Mouse (Mus musculus): ENCODE results near the gene Unc13d.
A peak's percentile ranks its signal among the peaks of the same experiment; 100 is the strongest.

Unc13d gene

GRCm38 (mm10) chr11:116043286-116043685, 34.5 kb downstream of the Unc13d start:
- no peak for DNase-seq

GRCm38 (mm10) chr11:116042372-116043138, 35.2 kb downstream of the Unc13d start:
- no peak for DNase-seq

GRCm38 (mm10) chr11:116041833-116042232, 35.9 kb downstream of the Unc13d start:
- DNase-seq: no peak

GRCm38 (mm10) chr11:116040593-116040992, 37.2 kb downstream of the Unc13d start:
- peak; percentile 92 for DNase-seq

GRCm38 (mm10) chr11:116037826-116038225, 39.9 kb downstream of the Unc13d start:
- peak; percentile 86 for DNase-seq

GRCm38 (mm10) chr11:116036671-116037070, 41.1 kb downstream of the Unc13d start:
- no peak for DNase-seq

GRCm38 (mm10) chr11:116034584-116034983, 43.2 kb downstream of the Unc13d start:
- DNase-seq: peak; percentile 78

- peak; percentile 96 for DNase-seq
Observed at GRCm38 (mm10) chr11:116030898-116031845, 46.6 kb downstream of the Unc13d start.

- DNase-seq: peak; percentile 100
Observed at GRCm38 (mm10) chr11:116030088-116030897, 47.5 kb downstream of the Unc13d start, which contains the start of gene Unk. Gene Unk, plus strand, starts transcription at chr11:116030322.

GRCm38 (mm10) chr11:116029086-116029865, 48.5 kb downstream of the Unc13d start:
- DNase-seq: no peak

GRCm38 (mm10) chr11:116028177-116028865, 49.4 kb downstream of the Unc13d start:
- DNase-seq: peak; percentile 83

GRCm38 (mm10) chr11:116027756-116028155, 50.0 kb downstream of the Unc13d start, which contains the start of gene H3f3b:
Gene H3f3b, minus strand, starts transcription at chr11:116027962.
- DNase-seq: peak; percentile 91

- peak; percentile 87 for DNase-seq
Observed at GRCm38 (mm10) chr11:116025056-116025845, 52.5 kb downstream of the Unc13d start.

GRCm38 (mm10) chr11:116024356-116024808, 53.4 kb downstream of the Unc13d start:
- peak; percentile 100 for DNase-seq

- peak; percentile 99 for DNase-seq
Observed at GRCm38 (mm10) chr11:116023771-116024355, 53.9 kb downstream of the Unc13d start.

GRCm38 (mm10) chr11:116023074-116023770, 54.5 kb downstream of the Unc13d start:
- peak; percentile 94 for DNase-seq

GRCm38 (mm10) chr11:116022256-116022780, 55.4 kb downstream of the Unc13d start:
- DNase-seq: no peak

- DNase-seq: no peak
Observed at GRCm38 (mm10) chr11:116021328-116022220, 56.2 kb downstream of the Unc13d start.

Data from heart, adult 11 months (tissue).